Mouse (Mus musculus) heart, adult 10 weeks (tissue): Measurements from ENCODE around the gene Siah1b. TPM values are rescaled to one million over a fixed set of nuclear protein-coding genes. Genes with fewer than 3 reads are reported as not detected.

Experiments used
- polyA plus RNA-seq: library from polyadenylated mRNA; stranded (reverse); fragments of 350-450 nt; fragmentation: Illumina TruSeq; extraction: RNeasy Lipid Tissue Mini Kit (QIAGEN cat#74804); gene quantifications from one replicate; pipeline ENCODE4 v1.2.3, GENCODE M21; 2014; ENCODE audit warnings: low read depth, low replicate concordance

The Siah1b gene
- 4.6 TPM for polyA plus RNA-seq

DNA sequence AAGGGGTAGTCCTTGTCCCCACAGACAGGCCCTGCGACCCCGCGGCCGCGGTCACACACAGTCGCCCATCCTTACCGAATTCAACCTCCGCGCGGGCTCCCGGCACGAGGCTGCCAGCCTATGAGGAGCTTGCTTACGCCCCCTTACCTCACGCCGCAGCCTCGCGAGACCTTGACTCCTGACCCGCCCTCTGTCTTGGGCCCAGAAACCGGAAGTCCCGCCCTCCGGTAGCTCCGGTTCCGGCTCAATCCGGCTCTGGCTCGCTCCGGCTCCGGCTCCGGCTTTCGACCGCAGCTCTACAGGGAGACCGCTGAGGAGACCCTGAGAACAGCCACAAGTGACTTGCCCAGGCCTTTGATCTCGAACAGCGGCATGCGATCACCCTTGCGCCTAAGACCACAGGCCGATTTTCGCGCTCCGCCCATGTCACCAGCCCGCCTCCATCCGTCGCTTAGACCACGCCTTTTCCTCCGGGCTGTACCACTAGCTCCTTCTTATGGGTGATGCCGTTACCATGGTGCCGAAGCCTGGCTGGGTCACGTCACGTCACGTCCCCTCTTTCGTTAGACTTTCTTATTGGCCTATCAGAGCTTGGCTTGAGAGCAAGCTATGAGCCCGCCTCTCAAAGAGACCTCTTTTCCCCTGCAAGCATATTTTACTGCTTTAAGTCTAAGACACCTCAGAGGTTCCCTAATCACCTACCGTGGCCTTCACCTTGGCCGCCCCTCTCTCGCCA is at the start of gene Siah1b:
Siah1b (minus strand) TSS at position 454 of the 736 bp plus-strand sequence.

GRCm38 (mm10) chrX:164088582-164088981 is 12.3 kb upstream of the Siah1b start, which contains the start of gene Cltrn:
Gene Cltrn (plus strand): TSS chrX:164088830.

DNA sequence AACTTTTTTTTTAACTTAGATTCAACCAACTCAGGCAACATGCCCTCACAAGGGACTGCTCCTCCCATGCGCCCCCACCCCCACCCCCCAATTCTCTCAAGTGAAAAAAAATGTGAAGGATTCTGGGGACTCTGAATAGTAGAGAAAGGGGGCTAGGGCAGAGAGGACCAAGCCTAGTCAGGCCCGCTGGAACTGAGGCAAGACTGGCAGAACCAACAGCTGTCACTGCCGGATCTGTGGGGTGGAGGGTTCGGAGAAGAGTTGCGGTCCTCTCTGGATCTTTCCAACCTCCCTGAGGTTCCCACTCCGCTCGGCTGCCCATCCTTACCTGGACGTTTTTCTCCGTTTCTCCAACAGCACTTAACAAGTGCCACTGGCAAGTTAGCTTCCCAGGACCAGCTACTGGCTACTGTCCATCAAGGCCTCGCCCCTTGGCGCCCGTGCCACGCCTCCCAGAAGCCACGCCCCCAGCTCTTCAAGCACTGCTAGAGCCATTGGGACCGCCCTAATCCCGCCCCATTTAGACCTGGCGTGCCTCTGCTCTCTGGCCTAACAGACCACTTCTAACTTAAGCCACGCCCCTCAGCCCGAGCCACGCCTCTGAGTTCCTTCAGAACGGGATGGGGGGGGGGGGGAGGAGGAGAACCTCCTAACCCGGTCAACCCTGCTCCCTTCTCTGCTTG is 48.5 kb downstream of the Siah1b start, which contains the start of gene Car5b:
Car5b (minus strand) TSS at position 391 of the 683 bp plus-strand sequence.

Other genes with a start within 250 kb of the Siah1b start
- gene Ap1s2, start 167.5 kb downstream of the Siah1b start, polyA plus RNA-seq: 31.9 TPM
- 17.8 TPM for gene Zrsr2, start 117.8 kb downstream of the Siah1b start, polyA plus RNA-seq
- gene Car5b, start 48.5 kb downstream of the Siah1b start, polyA plus RNA-seq: 1.4 TPM
- not detected for gene Cltrn, start 12.3 kb upstream of the Siah1b start, polyA plus RNA-seq
- 1.7 TPM for gene Ace2, start 62.8 kb upstream of the Siah1b start, polyA plus RNA-seq
- 3.5 TPM for gene Bmx, start 181.7 kb upstream of the Siah1b start, polyA plus RNA-seq
- 11.8 TPM for gene Pir, start 192.9 kb upstream of the Siah1b start, polyA plus RNA-seq